Mouse (Mus musculus): ENCODE measurements at regions not wholly inside any gene's neighbourhood (a gene's known extent, or its start where the extent isn't known, plus 50 kb on each side); places are given as distances from the start of the nearest gene placed in this dataset.

DNA sequence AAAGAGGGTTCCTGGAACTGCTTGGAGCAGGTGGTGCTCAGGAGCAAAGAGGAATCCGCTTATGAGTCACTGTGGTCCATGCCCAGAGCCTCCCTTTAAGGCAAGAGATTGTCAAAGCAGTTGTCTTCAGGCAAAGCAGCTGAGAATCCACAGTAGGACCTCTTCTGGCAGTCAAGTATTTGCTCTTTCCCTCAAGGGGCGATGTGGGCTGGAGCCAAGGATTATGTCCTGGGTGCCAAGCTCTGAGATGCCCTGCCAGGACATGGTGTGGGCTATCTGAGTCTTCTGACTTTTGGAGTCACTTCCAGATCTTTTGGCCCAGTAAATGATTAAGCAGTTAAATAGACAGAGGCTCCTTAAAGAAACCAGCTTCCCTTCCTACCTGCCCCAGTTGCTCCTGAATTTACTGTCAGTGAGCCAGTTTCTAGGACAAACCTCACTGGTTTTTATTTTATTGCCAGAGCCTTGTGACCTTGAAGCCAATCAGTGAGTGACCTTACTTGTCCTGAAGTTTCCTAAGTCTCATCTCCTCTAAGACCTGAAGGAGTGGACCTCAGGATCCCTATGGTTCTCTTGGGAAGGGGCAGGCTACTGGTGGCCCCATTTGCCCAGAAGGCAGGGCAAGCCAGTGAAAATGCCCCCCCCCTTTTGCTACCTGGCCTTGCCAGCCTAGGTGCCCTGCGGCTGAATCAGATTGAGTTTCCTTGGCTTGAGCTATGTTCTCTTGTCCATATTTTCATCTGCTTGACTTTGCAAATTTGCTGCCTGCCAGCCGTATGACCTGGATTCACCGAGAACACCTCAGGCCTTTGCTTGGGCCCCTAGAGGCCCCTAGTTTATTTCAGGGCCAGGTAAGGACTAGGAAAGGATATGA is 66.7 kb upstream of the Bod1 start:
- Histone ChIP-seq H3K4me2 (replicated peaks; ENCODE audit: low read depth, low read length) (no peak overlapping the region), H3K9ac (replicated peaks; ENCODE audit: low read depth) (no peak overlapping the region), H3K4me1 (ENCODE audit: insufficient read depth, low read depth, low read length) (peaks cover 4% of the 10 kb centered on the region; the same call in 1 of the 2 replicates), H3K36me3 (ENCODE audit: insufficient read depth, low read length) (no peaks in the 10 kb centered on the region), H3K9me3 (ENCODE audit: low read length) (no peaks in the 10 kb centered on the region), H3K27ac (ENCODE audit: low read length) (peak overlapping the region; percentile 59), H3K4me3 (ENCODE audit: low read depth, low read length) (no peak overlapping the region), H3K27me3 (replicated peaks; ENCODE audit: insufficient read depth, low read length) (no peaks in the 10 kb centered on the region)
- peak; percentile 63 for ATAC-seq
- no peak for TF ChIP-seq CTCF (IDR thresholded peaks at IDR 0.05)
- TF ChIP-seq EP300 (IDR thresholded peaks at IDR 0.05) = peak; percentile 35
- WGBS = 73% methylated on average over 5 of the region's 5 CpGs
- peak; percentile 71 for DNase-seq (ENCODE audit: low spot score)

DNA sequence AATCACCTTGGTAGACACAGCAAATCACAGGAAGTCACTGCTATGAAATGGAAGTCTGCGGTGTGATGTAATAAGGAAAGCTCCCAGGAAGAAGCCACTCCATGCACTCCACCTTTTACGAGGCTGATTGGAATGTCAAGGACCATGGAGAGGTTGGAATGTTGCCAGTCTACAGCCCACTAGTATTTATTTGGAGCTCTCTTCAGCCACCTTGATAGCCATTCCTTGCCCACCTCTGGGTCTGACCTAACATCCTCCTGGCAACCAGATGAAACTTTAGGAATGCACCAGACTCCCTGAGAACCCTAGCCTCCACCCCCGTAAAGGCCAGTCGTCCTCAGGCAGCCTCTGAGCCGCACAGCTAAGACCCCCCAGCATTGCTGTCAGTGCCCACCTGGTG is 68.7 kb upstream of the Bod1 start:
- Histone ChIP-seq H3K4me1 (ENCODE audit: insufficient read depth, low read depth, low read length) (peaks cover 4% of the 10 kb centered on the region), H3K27ac (ENCODE audit: low read length) (0 out of 2 replicates have a peak overlapping the region, but pooled peaks have one; percentile 32), H3K4me3 (ENCODE audit: low read depth, low read length) (no peak overlapping the region), H3K4me2 (replicated peaks; ENCODE audit: low read depth, low read length) (no peak overlapping the region), H3K27me3 (replicated peaks; ENCODE audit: insufficient read depth, low read length) (no peaks in the 10 kb centered on the region), H3K9me3 (ENCODE audit: low read length) (no peaks in the 10 kb centered on the region), H3K36me3 (ENCODE audit: insufficient read depth, low read length) (no peaks in the 10 kb centered on the region), H3K9ac (replicated peaks; ENCODE audit: low read depth) (no peak overlapping the region)
- peak; percentile 81 for ATAC-seq
- TF ChIP-seq CTCF (IDR thresholded peaks at IDR 0.05) (no peak), EP300 (IDR thresholded peaks at IDR 0.05) (peak; percentile 98)
- peak; percentile 91 for DNase-seq (ENCODE audit: low spot score)
- 52% methylated on average over 5 of the region's 5 CpGs for WGBS

GRCm38 (mm10) chr11:31742160-31742559 is 70.5 kb upstream of the Bod1 start:
- ATAC-seq (no peak), DNase-seq (ENCODE audit: low spot score) (no peak)
- Histone ChIP-seq H3K9me3 (ENCODE audit: low read length) (no peaks in the 10 kb centered on the region), H3K27me3 (replicated peaks; ENCODE audit: insufficient read depth, low read length) (no peaks in the 10 kb centered on the region), H3K4me2 (replicated peaks; ENCODE audit: low read depth, low read length) (no peak overlapping the region), H3K4me1 (ENCODE audit: insufficient read depth, low read depth, low read length) (peaks cover 4% of the 10 kb centered on the region), H3K36me3 (ENCODE audit: insufficient read depth, low read length) (no peaks in the 10 kb centered on the region), H3K4me3 (ENCODE audit: low read depth, low read length) (no peak overlapping the region), H3K9ac (replicated peaks; ENCODE audit: low read depth) (no peak overlapping the region), H3K27ac (ENCODE audit: low read length) (no peak overlapping the region)
- no peak for TF ChIP-seq CTCF (IDR thresholded peaks at IDR 0.05)
- no peak for TF ChIP-seq EP300 (IDR thresholded peaks at IDR 0.05)
- 47% methylated on average over 1 of the region's 1 CpGs for WGBS

DNA sequence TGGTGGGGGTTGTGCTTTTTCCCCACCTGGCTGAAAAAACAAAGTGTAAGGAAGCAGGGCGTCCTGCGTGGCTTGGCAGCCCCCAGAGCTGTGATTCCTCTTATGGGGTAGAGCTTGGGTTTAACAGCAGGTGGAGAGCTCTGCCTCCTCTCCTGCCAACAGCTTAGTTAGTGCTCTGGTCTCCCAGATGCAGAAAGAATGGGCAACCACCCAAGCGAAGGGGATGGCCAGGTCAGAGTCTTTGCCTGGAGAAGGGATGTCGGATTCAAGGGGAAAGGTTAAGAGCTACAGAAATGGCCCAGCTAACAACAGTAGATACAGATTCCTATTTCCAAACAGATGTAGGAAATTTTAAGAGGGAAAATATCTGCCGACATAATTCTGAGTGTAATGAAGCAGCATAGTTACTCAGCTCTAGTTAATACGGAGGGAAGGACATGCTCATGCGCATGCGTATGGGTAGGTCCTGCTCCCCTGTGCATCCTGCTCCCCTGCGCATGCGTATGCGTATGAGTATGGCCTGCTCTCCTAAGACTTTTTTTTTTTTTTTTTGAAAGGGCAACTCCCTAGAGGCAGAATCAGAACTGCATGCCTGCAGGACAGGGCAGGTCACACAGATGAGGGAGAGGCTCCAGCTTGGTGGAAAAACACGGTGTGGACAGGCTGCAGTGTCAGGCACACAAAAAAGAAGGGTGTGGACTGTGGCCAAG is 72.5 kb upstream of the Bod1 start:
- DNase-seq (ENCODE audit: low spot score) = peak; percentile 41
- Histone ChIP-seq H3K9me3 (ENCODE audit: low read length) (no peaks in the 10 kb centered on the region), H3K36me3 (ENCODE audit: insufficient read depth, low read length) (no peaks in the 10 kb centered on the region), H3K27me3 (replicated peaks; ENCODE audit: insufficient read depth, low read length) (no peaks in the 10 kb centered on the region), H3K9ac (replicated peaks; ENCODE audit: low read depth) (no peak overlapping the region), H3K27ac (ENCODE audit: low read length) (0 out of 2 replicates have a peak overlapping the region, but pooled peaks have one; percentile 21), H3K4me2 (replicated peaks; ENCODE audit: low read depth, low read length) (no peak overlapping the region), H3K4me3 (ENCODE audit: low read depth, low read length) (no peak overlapping the region), H3K4me1 (ENCODE audit: insufficient read depth, low read depth, low read length) (peaks cover 4% of the 10 kb centered on the region)
- ATAC-seq = peak; percentile 34
- TF ChIP-seq CTCF (IDR thresholded peaks at IDR 0.05) = peak; percentile 1; the same call in 1 of the 2 replicates
- no peak for TF ChIP-seq EP300 (IDR thresholded peaks at IDR 0.05)
- 74% methylated on average over 12 of the region's 12 CpGs for WGBS

GRCm38 (mm10) chr11:31745028-31745865 is 73.6 kb upstream of the Bod1 start:
- no peaks in the 10 kb centered on the region for H3K36me3 ChIP-seq (ENCODE audit: insufficient read depth, low read length)
- WGBS = 45% methylated on average over 16 of the region's 16 CpGs
- H3K9me3 ChIP-seq (ENCODE audit: low read length) = no peaks in the 10 kb centered on the region
- TF ChIP-seq EP300 (IDR thresholded peaks at IDR 0.05) (no peak), CTCF (IDR thresholded peaks at IDR 0.05) (no peak)
- H3K4me3 ChIP-seq (ENCODE audit: low read depth, low read length) = no peak overlapping the region
- no peak overlapping the region for H3K9ac ChIP-seq (replicated peaks; ENCODE audit: low read depth)
- ATAC-seq = no peak
- H3K4me1 ChIP-seq (ENCODE audit: insufficient read depth, low read depth, low read length) = peaks cover under 1% of the 10 kb centered on the region
- DNase-seq (ENCODE audit: low spot score) = peak; percentile 24
- no peaks in the 10 kb centered on the region for H3K27me3 ChIP-seq (replicated peaks; ENCODE audit: insufficient read depth, low read length)
- no peak overlapping the region for H3K4me2 ChIP-seq (replicated peaks; ENCODE audit: low read depth, low read length)
- H3K27ac ChIP-seq (ENCODE audit: low read length) = 0 out of 2 replicates have a peak overlapping the region, but pooled peaks have one; percentile 21

Data from lung, postnatal 0 days (tissue).